Mouse (Mus musculus): ENCODE results near the gene Psmg1.
"Not testable (repeated sequence)": the region's sequence is repeated elsewhere in the genome, so short reads cannot be mapped to it uniquely, and the experiment has no call there.

DNA sequence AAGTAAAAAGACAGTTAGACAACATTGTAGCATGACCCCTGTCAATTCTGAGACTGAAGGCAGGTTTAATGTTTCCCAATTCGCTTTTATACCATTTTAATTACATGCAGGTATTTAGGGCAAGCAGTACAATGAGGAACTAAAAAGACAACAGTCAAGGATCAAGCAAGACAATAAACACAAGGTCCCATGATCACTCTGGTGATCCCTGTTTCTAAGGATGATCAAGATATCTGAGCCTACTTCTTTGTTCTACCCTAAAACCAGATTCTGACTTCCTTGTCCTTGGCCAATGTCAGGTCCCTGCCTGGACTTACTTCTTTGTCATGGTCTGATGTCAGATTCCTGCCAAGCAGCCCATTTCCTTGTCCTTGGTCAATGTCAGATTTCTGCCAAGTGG is 29.3 kb downstream of the Psmg1 start:
- not testable (repeated sequence) for TF ChIP-seq CTCF (IDR thresholded peaks at IDR 0.05; ENCODE audit: borderline replicate concordance, extremely low read depth, insufficient read depth, insufficient read length); POLR2A (IDR thresholded peaks at IDR 0.05; ENCODE audit: borderline replicate concordance, extremely low read depth, insufficient read depth, insufficient read length, poor library complexity, severe bottlenecking)

Data from brain, embryonic 14.5 days (tissue).